Mouse (Mus musculus): ENCODE results near the gene Edil3.

The Edil3 gene

GRCm38 (mm10) chr13:88821440-88822331, at the start of gene Edil3:
Gene Edil3 (plus strand): TSS chr13:88821472.
- no peak for DNase-seq

- no peak for DNase-seq
Measured at GRCm38 (mm10) chr13:88799186-88799585, 22.1 kb upstream of the Edil3 start.

GRCm38 (mm10) chr13:88801006-88801405, 20.3 kb upstream of the Edil3 start:
- no peak for DNase-seq

GRCm38 (mm10) chr13:88805838-88806237, 15.4 kb upstream of the Edil3 start:
- no peak for DNase-seq

- no peak for DNase-seq
Measured at GRCm38 (mm10) chr13:88806269-88806668, 15.0 kb upstream of the Edil3 start.

- DNase-seq = no peak
Measured at GRCm38 (mm10) chr13:88810097-88810496, 11.2 kb upstream of the Edil3 start.

GRCm38 (mm10) chr13:88820686-88821308, 475 bp upstream of the Edil3 start:
- DNase-seq = no peak

GRCm38 (mm10) chr13:88822332-88822895, 1.1 kb downstream of the Edil3 start:
- no peak for DNase-seq

- DNase-seq = no peak
Measured at GRCm38 (mm10) chr13:88822976-88823521, 1.8 kb downstream of the Edil3 start.

GRCm38 (mm10) chr13:88823522-88824419, 2.5 kb downstream of the Edil3 start:
- DNase-seq = no peak

- no peak for DNase-seq
Measured at GRCm38 (mm10) chr13:88824441-88824840, 3.2 kb downstream of the Edil3 start.

- DNase-seq = no peak
Measured at GRCm38 (mm10) chr13:88828362-88828761, 7.1 kb downstream of the Edil3 start.

GRCm38 (mm10) chr13:88833732-88834131, 12.5 kb downstream of the Edil3 start:
- no peak for DNase-seq

- DNase-seq = no peak
Measured at GRCm38 (mm10) chr13:88849739-88850138, 28.5 kb downstream of the Edil3 start.

GRCm38 (mm10) chr13:88879960-88880359, 58.7 kb downstream of the Edil3 start:
- DNase-seq = no peak

GRCm38 (mm10) chr13:88890728-88891127, 69.5 kb downstream of the Edil3 start:
- no peak for DNase-seq

- no peak for DNase-seq
Measured at GRCm38 (mm10) chr13:88900046-88900445, 78.8 kb downstream of the Edil3 start.

- no peak for DNase-seq
Measured at GRCm38 (mm10) chr13:88907405-88907804, 86.1 kb downstream of the Edil3 start.

- no peak for DNase-seq
Measured at GRCm38 (mm10) chr13:88908187-88908586, 86.9 kb downstream of the Edil3 start.

- no peak for DNase-seq
Measured at GRCm38 (mm10) chr13:88916503-88916902, 95.2 kb downstream of the Edil3 start.

GRCm38 (mm10) chr13:88929626-88930025, 108.4 kb downstream of the Edil3 start:
- no peak for DNase-seq

- DNase-seq = no peak
Measured at GRCm38 (mm10) chr13:88938564-88938963, 117.3 kb downstream of the Edil3 start.

GRCm38 (mm10) chr13:88972355-88972754, 151.1 kb downstream of the Edil3 start:
- DNase-seq = no peak

All from kidney, adult 11 months (tissue).